Mouse (Mus musculus) spleen, adult 2 months (tissue): Measurements from ENCODE around the gene Oxnad1. TPM values are rescaled to one million over a fixed set of nuclear protein-coding genes. Genes with fewer than 3 reads are reported as not detected.

ENCODE experiments used
- DNase-seq, 2 experiments: peaks; one replicate each; pipeline versions ENCODE4 v3.0.0 to v3.0.0-alpha.2; 2012 to 2021; ENCODE audit warnings: low spot score in 2 of 2, low read depth in 1 of 2
- H3K27ac ChIP-seq: fragments of 200-500 bp; 2 replicates; pipeline ENCODE4 v1.5.1; 2012; ENCODE audit warnings: low read length, inconsistent platforms; ENCODE audit not compliant: insufficient read depth
- H3K27me3 ChIP-seq: fragments of 200-500 bp; 2 replicates; pipeline ENCODE4 v1.6.1; 2012; ENCODE audit warnings: mild to moderate bottlenecking, moderate library complexity, low read length, inconsistent platforms; ENCODE audit not compliant: control insufficient read depth, insufficient read depth
- H3K36me3 ChIP-seq: fragments of 200-500 bp; 2 replicates; pipeline ENCODE4 v1.6.1; 2012; ENCODE audit warnings: mild to moderate bottlenecking, low read length, inconsistent platforms; ENCODE audit not compliant: control insufficient read depth, insufficient read depth
- H3K4me1 ChIP-seq: fragments of 200-500 bp; 2 replicates; pipeline ENCODE4 v1.6.1; 2011; ENCODE audit warnings: inconsistent platforms; ENCODE audit not compliant: control insufficient read depth, insufficient read depth, insufficient read length
- H3K4me3 ChIP-seq: fragments of 200-500 bp; 2 replicates; pipeline ENCODE4 v1.5.1; 2011; ENCODE audit warnings: mild to moderate bottlenecking, inconsistent platforms; ENCODE audit not compliant: insufficient read depth, insufficient read length; ENCODE audit errors: extremely low read depth
- CTCF ChIP-seq: fragments of 200-500 bp; IDR thresholded peaks from 2 replicates; pipeline ENCODE4 v1.5.1; 2011; ENCODE audit warnings: mild to moderate bottlenecking, inconsistent platforms; ENCODE audit not compliant: insufficient read depth, insufficient read length, insufficient replicate concordance; ENCODE audit errors: extremely low read depth
- POLR2A ChIP-seq: fragments of 200-500 bp; IDR thresholded peaks from 2 replicates; pipeline ENCODE4 v1.6.1; 2011; ENCODE audit warnings: low read depth, low read length, inconsistent platforms
- WGBS: fragments of 180-500 bp; shearing (Covaris S2); methylation state at CpG from one replicate; pipeline ENCODE4 v1.1.7; 2018; 5-methylcytosine and 5-hydroxymethylcytosine counted together
- polyA plus RNA-seq: library from polyadenylated mRNA; depleted of rRNA; stranded (reverse); fragments of >200 nt; gene quantifications from 2 replicates; pipeline ENCODE4 v1.2.3, GENCODE M21; 2012; rRNA removed

The Oxnad1 gene
- polyA plus RNA-seq, result 6.6 and 8.7 TPM in 2 replicates

DNA sequence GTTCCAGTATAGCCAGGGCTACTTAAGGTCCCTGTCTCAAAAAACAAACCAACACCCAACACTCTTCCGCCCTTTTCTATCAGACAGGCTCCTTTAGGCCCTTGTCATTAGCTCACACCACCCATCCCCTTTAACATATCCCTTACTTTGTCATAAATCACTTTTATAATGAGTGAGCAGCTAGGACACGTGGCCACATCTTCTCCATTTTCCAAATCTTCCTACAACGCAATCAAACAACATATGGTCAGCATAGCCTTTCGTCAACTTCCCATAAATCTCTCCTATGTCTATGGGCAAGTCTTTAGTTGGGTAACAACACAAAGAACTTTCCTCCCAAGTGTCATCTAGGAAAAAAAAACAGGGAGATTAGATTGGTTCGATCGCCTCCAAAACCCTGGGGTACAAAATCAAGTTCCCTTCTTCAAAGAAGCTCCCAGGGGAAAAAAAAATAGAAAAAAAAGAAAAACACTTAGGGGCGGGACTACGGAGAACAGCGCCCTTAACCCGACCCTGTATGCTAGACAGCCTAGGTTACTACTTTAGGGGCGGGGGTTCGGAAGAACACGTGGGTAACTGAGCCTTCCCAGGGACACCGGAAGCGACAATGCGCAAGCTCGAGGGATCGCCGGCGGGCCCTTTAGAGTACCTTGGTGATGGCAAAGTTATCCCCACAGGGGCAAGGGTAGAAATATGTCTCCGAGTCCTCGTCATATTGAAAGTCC lies at the start of gene Oxnad1:
Gene Oxnad1, plus strand, starts transcription at position 614 of the 725 bp plus-strand sequence.
- H3K27me3 ChIP-seq, result no peaks in the 10 kb centered on the region
- 4% methylated on average over 22 of the region's 22 CpGs for WGBS
- peaks cover 11% of the 10 kb centered on the region for H3K36me3 ChIP-seq
- TF ChIP-seq CTCF (no peak), POLR2A (no peak)
- H3K4me1 ChIP-seq, result peaks cover 5% of the 10 kb centered on the region; the same call in 1 of the 2 replicates
- H3K27ac ChIP-seq, result peak within 1 kb of the TSS; percentile 87
- peak; percentile 79 to 85 for DNase-seq
- H3K4me3 ChIP-seq, result peak within 1 kb of the TSS; percentile 70

DNA sequence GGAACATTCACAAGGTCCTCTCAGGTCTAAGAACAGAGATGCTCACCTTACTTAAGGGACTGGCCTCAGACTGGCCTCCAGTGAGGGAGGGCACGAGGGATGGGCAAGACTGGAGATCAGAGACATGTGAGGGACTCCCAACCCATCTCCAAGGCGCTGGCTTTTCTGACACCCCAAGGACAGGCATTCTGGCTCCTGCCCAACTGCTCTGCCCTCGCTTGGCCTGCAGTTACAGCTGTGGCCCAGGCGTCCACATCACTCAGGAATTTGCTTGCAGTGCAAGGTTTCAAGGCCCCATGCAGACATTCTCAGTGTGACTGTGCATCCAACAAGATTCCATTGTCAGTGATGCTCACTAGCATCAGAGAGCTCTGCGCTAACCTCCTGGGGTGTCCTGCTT lies 48.7 kb upstream of the Oxnad1 start:
- DNase-seq, result no peak
- TF ChIP-seq POLR2A, result no peak
- no peak for TF ChIP-seq CTCF
- 86% methylated on average over 5 of the region's 5 CpGs for WGBS
- H3K4me1 ChIP-seq, result no peaks in the 10 kb centered on the region
- no peak overlapping the region for H3K27ac ChIP-seq
- no peaks in the 10 kb centered on the region for H3K27me3 ChIP-seq
- H3K36me3 ChIP-seq, result no peaks in the 10 kb centered on the region
- H3K4me3 ChIP-seq, result no peak overlapping the region

DNA sequence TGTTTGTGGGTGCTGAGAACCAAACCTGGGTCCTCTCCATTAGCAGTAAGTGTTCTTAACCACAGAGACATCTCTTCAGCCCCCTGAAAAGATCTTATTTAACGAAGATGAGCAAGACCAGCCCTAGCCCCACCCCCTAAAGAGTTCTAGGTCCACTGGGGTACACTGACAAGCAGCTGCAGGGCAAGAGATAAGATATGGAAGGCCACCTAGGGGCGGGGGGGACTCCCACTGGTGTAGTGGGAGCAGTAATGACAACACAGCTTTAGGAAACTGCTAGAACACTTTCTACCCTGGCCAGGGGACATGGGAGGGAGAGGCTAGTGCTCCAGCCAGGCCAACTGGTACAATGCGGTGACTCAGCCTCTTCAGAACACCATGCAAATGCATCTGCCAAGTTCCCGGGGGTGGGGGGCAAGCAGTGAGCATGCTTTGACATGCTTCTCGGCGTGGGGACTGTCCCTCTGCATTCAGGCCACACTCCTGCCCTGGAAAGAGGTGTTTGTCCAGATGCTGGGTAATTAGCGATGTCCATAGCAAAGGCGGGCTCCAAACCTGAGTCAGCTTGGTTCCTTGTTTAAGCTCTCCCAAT lies 47.4 kb upstream of the Oxnad1 start:
- DNase-seq, result no peak
- H3K4me1 ChIP-seq, result no peaks in the 10 kb centered on the region
- H3K4me3 ChIP-seq, result no peak overlapping the region
- H3K27me3 ChIP-seq, result no peaks in the 10 kb centered on the region
- no peaks in the 10 kb centered on the region for H3K36me3 ChIP-seq
- TF ChIP-seq CTCF, result no peak
- TF ChIP-seq POLR2A, result no peak
- 84% methylated on average over 8 of the region's 8 CpGs for WGBS
- no peak overlapping the region for H3K27ac ChIP-seq

DNA sequence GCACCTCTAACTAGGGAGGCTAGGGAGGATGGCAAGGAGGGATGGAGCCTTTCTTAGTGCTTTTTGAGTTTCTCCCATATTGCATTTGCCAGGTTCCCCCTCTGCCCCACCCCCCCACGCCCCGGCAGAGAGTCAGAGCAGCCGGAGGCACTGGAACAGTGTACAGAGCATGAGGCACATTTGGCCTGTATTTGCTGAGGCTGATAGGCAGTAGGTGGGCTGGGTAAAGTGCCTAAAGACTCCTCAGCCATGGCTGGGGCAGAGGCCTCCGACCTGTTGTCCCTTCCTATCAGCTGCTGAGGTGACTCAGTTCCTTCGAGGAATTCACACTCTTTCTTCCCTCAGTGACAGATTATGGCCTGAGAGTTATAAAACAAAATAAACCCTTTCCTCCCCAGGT lies 43.1 kb upstream of the Oxnad1 start:
- WGBS, result 83% methylated on average over 5 of the region's 5 CpGs
- DNase-seq, result no peak
- Histone ChIP-seq H3K4me3 (no peak overlapping the region), H3K4me1 (no peaks in the 10 kb centered on the region), H3K27ac (no peak overlapping the region), H3K36me3 (no peaks in the 10 kb centered on the region), H3K27me3 (no peaks in the 10 kb centered on the region)
- TF ChIP-seq POLR2A (no peak), CTCF (no peak)

DNA sequence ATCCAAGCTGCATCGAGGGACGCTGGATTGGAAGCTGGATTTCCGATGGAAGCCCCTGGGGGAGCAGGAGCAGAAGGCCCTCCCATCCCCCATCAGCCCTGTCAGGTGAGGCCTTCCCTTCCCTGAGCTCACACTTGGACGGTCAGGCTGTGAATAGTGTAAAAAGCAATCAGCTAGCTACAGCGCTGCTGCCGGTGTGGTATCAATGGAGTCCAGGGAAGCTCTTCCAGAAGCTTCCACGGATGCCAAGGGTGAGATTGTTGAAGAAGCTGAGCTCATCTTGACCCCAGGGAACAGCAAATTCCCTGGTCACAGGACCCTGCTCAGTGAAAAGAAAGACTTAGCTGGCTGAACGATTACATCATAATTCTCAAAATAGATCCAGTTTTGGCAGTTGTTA lies 38.8 kb upstream of the Oxnad1 start:
- Histone ChIP-seq H3K27ac (no peak overlapping the region), H3K4me1 (no peaks in the 10 kb centered on the region), H3K4me3 (no peak overlapping the region), H3K27me3 (no peaks in the 10 kb centered on the region), H3K36me3 (no peaks in the 10 kb centered on the region)
- TF ChIP-seq CTCF (no peak), POLR2A (no peak)
- no peak for DNase-seq
- 92% methylated on average over 8 of the region's 8 CpGs for WGBS

DNA sequence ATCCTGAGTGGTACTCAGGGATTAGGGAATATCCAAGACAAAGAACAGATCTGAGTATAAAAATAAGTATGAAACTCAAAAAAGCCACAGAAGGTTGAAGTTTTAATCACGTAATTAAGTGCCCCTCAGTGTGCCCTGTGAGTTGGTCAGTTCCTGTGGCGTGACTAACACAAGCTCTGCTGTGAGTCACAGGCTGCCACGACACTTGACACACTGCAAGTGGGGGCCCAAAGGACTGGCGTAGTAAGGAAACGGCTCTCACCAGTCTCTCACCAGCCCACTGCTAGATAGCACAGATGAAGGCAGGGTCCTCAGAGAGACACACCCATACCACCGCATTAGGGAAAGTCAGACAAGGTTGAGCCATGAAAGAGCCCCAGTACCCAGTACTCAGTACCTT lies 35.0 kb upstream of the Oxnad1 start:
- H3K27ac ChIP-seq, result no peak overlapping the region
- no peaks in the 10 kb centered on the region for H3K4me1 ChIP-seq
- no peak overlapping the region for H3K4me3 ChIP-seq
- TF ChIP-seq CTCF, result no peak
- TF ChIP-seq POLR2A, result no peak
- no peak for DNase-seq
- H3K27me3 ChIP-seq, result no peaks in the 10 kb centered on the region
- 89% methylated on average over 6 of the region's 6 CpGs for WGBS
- H3K36me3 ChIP-seq, result no peaks in the 10 kb centered on the region

DNA sequence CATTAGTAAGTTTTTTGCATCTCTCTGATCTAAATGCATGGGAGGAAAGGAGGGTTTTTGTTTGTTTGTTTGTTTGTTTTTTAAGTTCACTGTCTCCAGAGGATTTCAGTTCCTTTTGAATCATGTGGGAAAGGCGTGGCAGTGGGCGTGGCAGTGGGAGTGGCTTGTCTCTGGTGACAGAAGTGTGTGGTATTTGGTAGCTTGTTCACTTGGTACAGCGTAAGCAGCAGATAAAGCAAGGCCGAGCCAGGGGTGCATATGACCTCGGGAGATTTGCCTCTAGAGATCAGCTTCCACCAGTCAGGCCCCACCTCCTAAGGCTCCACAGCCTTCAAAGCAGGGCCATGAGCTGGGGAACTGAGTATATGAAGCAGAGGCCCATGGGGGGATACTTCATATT lies 31.3 kb upstream of the Oxnad1 start:
- Histone ChIP-seq H3K4me1 (no peaks in the 10 kb centered on the region), H3K36me3 (no peaks in the 10 kb centered on the region), H3K27ac (no peak overlapping the region), H3K27me3 (no peaks in the 10 kb centered on the region), H3K4me3 (no peak overlapping the region)
- WGBS, result 75% methylated on average over 5 of the region's 5 CpGs
- no peak for DNase-seq
- TF ChIP-seq CTCF, result no peak
- no peak for TF ChIP-seq POLR2A
